Mouse (Mus musculus) hematopoietic multipotent progenitor cell, adult 10-12 weeks (in vitro differentiated cells): ENCODE measurements around the gene Arfip2. TPM values are rescaled to one million over a fixed set of nuclear protein-coding genes. Genes with fewer than 3 reads are reported as not detected.

Source experiments
- polyA plus RNA-seq: library from polyadenylated mRNA; stranded (reverse); fragments of >175 nt; gene quantifications from 2 replicates; pipeline ENCODE4 v1.2.3, GENCODE M21; 2012; ENCODE audit warnings: low replicate concordance

The Arfip2 gene
- 48.8 and 71.0 TPM in 2 replicates for polyA plus RNA-seq

DNA sequence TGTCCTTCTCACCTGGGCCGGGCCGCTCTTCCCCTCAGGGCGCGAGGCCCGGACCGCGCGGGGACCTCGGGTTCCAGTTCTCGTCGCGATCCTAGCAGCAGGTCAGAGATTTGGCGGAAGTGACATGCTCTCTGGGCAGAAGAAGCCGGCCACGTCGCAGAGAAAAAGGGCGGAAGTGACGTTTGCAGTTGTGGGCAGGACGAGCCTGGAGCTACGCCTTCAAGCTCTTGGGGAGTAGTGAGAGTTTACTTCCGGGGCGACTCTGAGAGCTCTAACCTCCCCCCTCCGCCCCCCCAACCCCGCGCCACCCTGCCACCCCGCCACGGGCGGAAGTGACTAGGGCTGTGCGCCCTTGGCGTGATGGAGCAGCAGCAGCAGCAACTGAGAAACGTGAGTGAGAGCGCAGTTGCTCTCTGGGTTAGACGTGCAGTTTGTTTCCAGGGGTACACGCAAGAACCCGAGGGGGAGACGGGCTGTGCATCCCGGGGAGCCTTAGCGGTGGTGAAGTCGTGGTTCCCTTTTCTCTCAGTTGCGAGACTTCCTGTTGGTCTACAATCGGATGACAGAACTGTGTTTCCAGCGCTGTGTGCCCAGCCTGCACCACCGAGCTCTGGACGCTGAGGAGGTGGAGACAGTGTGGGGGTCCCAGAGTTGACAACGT lies at the start of gene Arfip2, which contains the start of gene Gm45799:
Gene Arfip2, minus strand, starts transcription at position 184 of the 661 bp plus-strand sequence.
Gene Gm45799, plus strand, starts transcription at position 320 of the 661 bp plus-strand sequence.

DNA sequence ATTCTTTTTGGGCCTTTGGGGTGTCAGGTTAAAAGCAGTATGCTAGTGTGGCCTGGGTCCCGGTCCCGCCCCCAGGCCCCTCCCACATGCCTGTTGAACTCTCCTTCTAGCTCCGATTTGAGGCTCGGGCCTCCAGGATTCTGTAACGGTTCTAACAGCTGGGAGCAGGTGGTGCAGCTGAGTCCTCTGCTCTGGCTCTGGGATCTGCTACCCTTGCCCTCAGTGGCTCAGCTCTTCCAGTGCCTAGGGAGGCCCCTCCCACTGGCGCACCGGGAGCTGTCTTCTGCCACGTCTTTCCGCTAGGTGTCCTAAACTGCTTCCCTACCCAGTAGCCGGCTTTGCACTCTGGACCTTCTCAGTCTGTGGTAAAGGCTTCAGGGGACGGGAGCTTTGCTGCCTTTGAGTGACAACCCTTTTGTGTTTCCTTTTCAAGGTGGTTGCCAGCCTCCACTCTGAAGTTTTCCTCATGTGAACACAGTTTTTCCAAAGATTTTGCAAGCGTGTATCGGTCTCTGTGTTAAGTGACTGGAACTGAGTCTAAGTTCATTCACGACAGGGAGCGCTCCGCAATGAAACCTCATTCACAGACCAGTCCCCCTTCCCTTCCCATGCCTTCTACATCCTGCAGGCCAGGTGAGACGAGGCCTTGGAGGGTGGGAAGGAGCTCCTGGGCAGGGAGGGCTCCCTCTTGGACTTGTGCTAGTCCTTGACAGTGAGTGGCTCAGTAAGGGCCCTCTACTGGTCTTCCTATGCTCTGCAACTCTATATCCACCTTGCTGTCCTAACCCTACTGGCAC lies 10.6 kb upstream of the Arfip2 start, which contains the start of gene Dnhd1:
Gene Dnhd1, plus strand, starts transcription at position 189 of the 797 bp plus-strand sequence.

DNA sequence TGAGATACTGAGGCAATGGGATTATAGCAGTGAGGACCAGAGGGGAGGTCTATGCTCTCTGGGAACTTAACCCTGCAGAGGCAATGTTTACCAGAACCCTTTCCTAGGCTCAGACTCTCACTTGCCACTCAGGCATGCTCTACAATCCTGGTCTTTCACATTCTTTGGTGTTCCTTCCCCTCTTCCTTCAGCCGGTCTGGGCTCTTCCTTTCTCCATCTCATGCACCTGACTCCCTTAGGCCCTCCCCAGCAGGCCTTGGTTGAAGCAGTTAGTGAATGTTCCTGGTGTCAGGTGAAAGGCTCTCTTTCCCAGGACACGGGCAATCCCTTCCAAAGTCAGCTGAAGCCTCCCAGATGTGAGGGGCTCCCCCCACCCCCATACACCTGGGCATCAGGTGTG lies 460 bp downstream of the Arfip2 start, which contains the start of gene Timm10b:
Gene Timm10b, plus strand, starts transcription at position 301 of the 400 bp plus-strand sequence.

GRCm38 (mm10) chr7:105633127-105633800 lies 7.0 kb downstream of the Arfip2 start, which contains the start of gene Trim3:
Gene Trim3, minus strand, starts transcription at chr7:105633571.

Other genes with a start within 250 kb of the Arfip2 start
- 57.7 and 80.4 TPM in 2 replicates for gene Fam160a2, start 240.4 kb downstream of the Arfip2 start, polyA plus RNA-seq
- gene Cnga4, start 235.8 kb downstream of the Arfip2 start, polyA plus RNA-seq: not detected in 2 replicates
- gene Cckbr, start 214.7 kb downstream of the Arfip2 start, polyA plus RNA-seq: not detected in 2 replicates
- gene Cavin3, start 158.1 kb downstream of the Arfip2 start, polyA plus RNA-seq: 0.08 and 3.0 TPM in 2 replicates
- gene Smpd1, start 86.1 kb downstream of the Arfip2 start, polyA plus RNA-seq: 27.1 and 27.5 TPM in 2 replicates
- 3.8 and 5.9 TPM in 2 replicates for gene Apbb1, start 58.8 kb downstream of the Arfip2 start, polyA plus RNA-seq
- gene Hpx, start 40.3 kb downstream of the Arfip2 start, polyA plus RNA-seq: not detected in 2 replicates
- 17.6 and 34.8 TPM in 2 replicates for gene Trim3, start 6.8 kb downstream of the Arfip2 start, polyA plus RNA-seq
- gene Timm10b, start 360 bp downstream of the Arfip2 start, polyA plus RNA-seq: 181 and 245 TPM in 2 replicates
- 19.2 and 82.8 TPM in 2 replicates for gene Gm45799, start 136 bp upstream of the Arfip2 start, polyA plus RNA-seq
- gene Dnhd1, start 10.4 kb upstream of the Arfip2 start, polyA plus RNA-seq: 0.36 and 0.73 TPM in 2 replicates
- 30.6 and 38.7 TPM in 2 replicates for gene Ilk, start 96.2 kb upstream of the Arfip2 start, polyA plus RNA-seq
- 21.9 and 24.4 TPM in 2 replicates for gene Rrp8, start 97.0 kb upstream of the Arfip2 start, polyA plus RNA-seq
- 215 and 392 TPM in 2 replicates for gene Taf10, start 103.9 kb upstream of the Arfip2 start, polyA plus RNA-seq
- 65.0 and 83.6 TPM in 2 replicates for gene Tpp1, start 111.8 kb upstream of the Arfip2 start, polyA plus RNA-seq
- 0.22 and 0.67 TPM in 2 replicates for gene Dchs1, start 147.2 kb upstream of the Arfip2 start, polyA plus RNA-seq
- gene Mrpl17, start 170.7 kb upstream of the Arfip2 start, polyA plus RNA-seq: 46.0 and 85.0 TPM in 2 replicates